Mouse (Mus musculus): ENCODE measurements around the gene Oas2. TPM values are rescaled to one million over a fixed set of nuclear protein-coding genes. Genes with fewer than 3 reads are reported as not detected.

The Oas2 gene
- polyA plus RNA-seq, 1 experiment from 2014 or later = 0.11 TPM

- Histone ChIP-seq H3K4me3 (no peak overlapping the region), H3K27ac (ENCODE audit: poor library complexity, severe bottlenecking) (no peak overlapping the region), H3K9me3 (replicated peaks) (no peaks in the 10 kb centered on the region), H3K9ac (no peak overlapping the region), H3K36me3 (no peaks in the 10 kb centered on the region), H3K4me1 (replicated peaks) (no peaks in the 10 kb centered on the region), H3K4me2 (no peak overlapping the region), H3K27me3 (replicated peaks) (peaks cover 7% of the 10 kb centered on the region; the same call in 1 of the 2 replicates)
- no peak for ATAC-seq (ENCODE audit: insufficient number of reproducible peaks, low FRiP score)
- 54% methylated on average over 1 of the region's 1 CpGs for WGBS
These were observed 16.9 kb downstream of the Oas2 start for GRCm38 (mm10) chr5:120732740-120733139.

DNA sequence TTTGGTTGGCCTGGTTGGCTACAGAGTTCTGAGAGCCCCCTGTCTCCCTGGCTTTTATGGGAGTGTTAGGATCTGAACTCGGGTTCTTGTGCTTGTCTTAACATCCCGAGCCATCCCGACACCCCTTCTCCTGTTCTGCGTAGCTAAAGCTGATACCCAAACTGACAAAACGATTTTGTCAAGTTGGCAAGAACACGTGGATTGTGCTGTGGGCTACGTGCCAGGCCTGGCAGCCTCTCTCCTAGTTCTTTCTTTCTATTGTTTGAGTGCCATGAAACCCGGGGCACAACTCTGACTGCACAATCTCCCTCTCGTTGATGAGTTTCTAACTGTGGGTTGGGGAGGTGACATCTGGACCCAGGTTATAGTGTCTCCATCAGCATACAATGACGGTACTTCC lies 20.3 kb downstream of the Oas2 start:
- H3K27ac ChIP-seq (ENCODE audit: poor library complexity, severe bottlenecking) = no peak overlapping the region
- no peaks in the 10 kb centered on the region for H3K36me3 ChIP-seq
- H3K4me2 ChIP-seq = no peak overlapping the region
- H3K9ac ChIP-seq = no peak overlapping the region
- no peaks in the 10 kb centered on the region for H3K4me1 ChIP-seq (replicated peaks)
- WGBS = 74% methylated on average over 10 of the region's 10 CpGs
- no peak overlapping the region for H3K4me3 ChIP-seq
- ATAC-seq (ENCODE audit: insufficient number of reproducible peaks, low FRiP score) = no peak
- peaks cover 7% of the 10 kb centered on the region; the same call in 1 of the 2 replicates for H3K27me3 ChIP-seq (replicated peaks)
- no peaks in the 10 kb centered on the region for H3K9me3 ChIP-seq (replicated peaks)

GRCm38 (mm10) chr5:120725811-120726455 lies 23.7 kb downstream of the Oas2 start:
- H3K9ac ChIP-seq = no peak overlapping the region
- H3K4me2 ChIP-seq = no peak overlapping the region
- H3K4me1 ChIP-seq (replicated peaks) = no peaks in the 10 kb centered on the region
- H3K27me3 ChIP-seq (replicated peaks) = peaks cover 17% of the 10 kb centered on the region; the same call in 1 of the 2 replicates
- H3K36me3 ChIP-seq = no peaks in the 10 kb centered on the region
- H3K9me3 ChIP-seq (replicated peaks) = no peaks in the 10 kb centered on the region
- no peak for ATAC-seq (ENCODE audit: insufficient number of reproducible peaks, low FRiP score)
- no peak overlapping the region for H3K4me3 ChIP-seq
- H3K27ac ChIP-seq (ENCODE audit: poor library complexity, severe bottlenecking) = no peak overlapping the region
- 63% methylated on average over 12 of the region's 12 CpGs for WGBS

GRCm38 (mm10) chr5:120721005-120721404 lies 28.6 kb downstream of the Oas2 start:
- H3K4me1 ChIP-seq (replicated peaks) = no peaks in the 10 kb centered on the region
- H3K36me3 ChIP-seq = no peaks in the 10 kb centered on the region
- WGBS = 51% methylated on average over 7 of the region's 7 CpGs
- H3K9me3 ChIP-seq (replicated peaks) = peaks cover 7% of the 10 kb centered on the region; the same call in 1 of the 2 replicates
- H3K9ac ChIP-seq = no peak overlapping the region
- H3K27ac ChIP-seq (ENCODE audit: poor library complexity, severe bottlenecking) = no peak overlapping the region
- no peak overlapping the region for H3K4me3 ChIP-seq
- no peak for ATAC-seq (ENCODE audit: insufficient number of reproducible peaks, low FRiP score)
- peaks cover 18% of the 10 kb centered on the region for H3K27me3 ChIP-seq (replicated peaks)
- H3K4me2 ChIP-seq = no peak overlapping the region

- WGBS = 55% methylated on average over 15 of the region's 15 CpGs
- Histone ChIP-seq H3K4me2 (no peak overlapping the region), H3K36me3 (no peaks in the 10 kb centered on the region), H3K27ac (ENCODE audit: poor library complexity, severe bottlenecking) (no peak overlapping the region), H3K4me3 (no peak overlapping the region), H3K9ac (no peak overlapping the region), H3K27me3 (replicated peaks) (peaks cover 35% of the 10 kb centered on the region), H3K4me1 (replicated peaks) (no peaks in the 10 kb centered on the region), H3K9me3 (replicated peaks) (peaks cover 7% of the 10 kb centered on the region; the same call in 1 of the 2 replicates)
- no peak for ATAC-seq (ENCODE audit: insufficient number of reproducible peaks, low FRiP score)
These were observed 30.9 kb downstream of the Oas2 start for GRCm38 (mm10) chr5:120718600-120719378.

- Histone ChIP-seq H3K9me3 (replicated peaks) (peaks cover 7% of the 10 kb centered on the region; the same call in 1 of the 2 replicates), H3K4me2 (no peak overlapping the region), H3K27ac (ENCODE audit: poor library complexity, severe bottlenecking) (no peak overlapping the region), H3K4me3 (no peak overlapping the region), H3K36me3 (no peaks in the 10 kb centered on the region), H3K27me3 (replicated peaks) (peaks cover 44% of the 10 kb centered on the region), H3K4me1 (replicated peaks) (no peaks in the 10 kb centered on the region), H3K9ac (no peak overlapping the region)
- WGBS = 67% methylated on average over 10 of the region's 10 CpGs
- no peak for ATAC-seq (ENCODE audit: insufficient number of reproducible peaks, low FRiP score)
These were observed 32.5 kb downstream of the Oas2 start for GRCm38 (mm10) chr5:120717136-120717535.

DNA sequence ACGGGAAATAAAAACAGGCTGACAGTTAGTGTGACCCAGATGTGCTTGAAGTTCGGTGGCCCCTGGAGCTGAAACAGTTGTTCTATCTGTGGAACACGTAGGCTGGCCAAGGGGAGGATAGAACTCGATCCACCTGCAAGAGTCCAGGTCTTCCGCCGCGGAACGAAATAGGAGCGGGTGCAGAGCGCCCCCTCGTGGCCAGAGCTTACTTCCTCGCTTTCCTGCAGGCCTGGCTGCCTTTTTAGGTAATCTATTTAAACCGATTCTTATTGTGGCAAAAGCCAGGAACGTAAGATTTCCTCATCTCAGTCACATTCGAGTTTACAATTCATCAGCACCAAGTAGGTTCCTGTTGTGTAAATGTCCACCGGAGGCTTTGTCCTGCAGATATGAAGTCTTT lies 35.3 kb downstream of the Oas2 start:
- 4% methylated on average over 16 of the region's 16 CpGs for WGBS
- no peak overlapping the region for H3K9ac ChIP-seq
- H3K4me1 ChIP-seq (replicated peaks) = peaks cover 17% of the 10 kb centered on the region
- H3K9me3 ChIP-seq (replicated peaks) = no peaks in the 10 kb centered on the region; the same call in 1 of the 2 replicates
- no peak overlapping the region for H3K4me3 ChIP-seq
- H3K4me2 ChIP-seq = peak overlapping the region; percentile 31; the same call in 1 of the 2 replicates
- no peak overlapping the region for H3K27ac ChIP-seq (ENCODE audit: poor library complexity, severe bottlenecking)
- no peaks in the 10 kb centered on the region for H3K36me3 ChIP-seq
- ATAC-seq (ENCODE audit: insufficient number of reproducible peaks, low FRiP score) = no peak
- H3K27me3 ChIP-seq (replicated peaks) = peaks cover 72% of the 10 kb centered on the region

DNA sequence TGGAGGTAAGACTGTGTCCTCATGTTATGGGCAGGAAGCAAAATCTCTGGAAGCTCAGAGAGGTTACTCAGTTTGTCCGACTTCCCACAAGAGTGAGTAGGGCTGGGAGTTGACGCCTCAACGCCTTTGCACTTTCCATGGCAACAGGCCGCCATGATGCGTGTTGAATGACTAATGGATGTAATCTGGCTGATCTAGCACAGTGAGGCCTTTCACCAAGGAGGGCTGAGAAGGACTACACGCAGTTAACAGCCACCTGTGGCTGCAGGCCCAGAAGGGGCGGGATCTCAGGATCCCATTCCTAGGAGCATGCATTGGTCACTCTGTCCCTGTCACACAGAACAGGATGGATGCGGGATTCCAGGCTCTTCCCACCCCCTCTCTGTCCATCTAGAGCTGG lies 36.9 kb downstream of the Oas2 start:
- no peak overlapping the region for H3K9ac ChIP-seq
- no peak for ATAC-seq (ENCODE audit: insufficient number of reproducible peaks, low FRiP score)
- no peak overlapping the region for H3K4me3 ChIP-seq
- H3K27me3 ChIP-seq (replicated peaks) = peaks cover 88% of the 10 kb centered on the region
- no peaks in the 10 kb centered on the region for H3K9me3 ChIP-seq (replicated peaks)
- H3K27ac ChIP-seq (ENCODE audit: poor library complexity, severe bottlenecking) = no peak overlapping the region
- peaks cover 17% of the 10 kb centered on the region for H3K4me1 ChIP-seq (replicated peaks)
- no peak overlapping the region for H3K4me2 ChIP-seq
- WGBS = 64% methylated on average over 8 of the region's 8 CpGs
- H3K36me3 ChIP-seq = no peaks in the 10 kb centered on the region

GRCm38 (mm10) chr5:120711827-120712226 lies 37.8 kb downstream of the Oas2 start, which contains the start of gene Dtx1:
Gene Dtx1 (minus strand): TSS chr5:120711927.
- WGBS = 32% methylated on average over 3 of the region's 3 CpGs
- Histone ChIP-seq H3K9ac (peak within 1 kb of the TSS; percentile 59), H3K9me3 (replicated peaks) (no peaks in the 10 kb centered on the region), H3K27me3 (replicated peaks) (peaks cover 97% of the 10 kb centered on the region), H3K4me2 (peak within 1 kb of the TSS; percentile 76), H3K36me3 (no peaks in the 10 kb centered on the region), H3K27ac (ENCODE audit: poor library complexity, severe bottlenecking) (no peak within 1 kb of the TSS), H3K4me1 (replicated peaks) (peaks cover 17% of the 10 kb centered on the region), H3K4me3 (peak within 1 kb of the TSS; percentile 45)
- ATAC-seq (ENCODE audit: insufficient number of reproducible peaks, low FRiP score) = no peak

DNA sequence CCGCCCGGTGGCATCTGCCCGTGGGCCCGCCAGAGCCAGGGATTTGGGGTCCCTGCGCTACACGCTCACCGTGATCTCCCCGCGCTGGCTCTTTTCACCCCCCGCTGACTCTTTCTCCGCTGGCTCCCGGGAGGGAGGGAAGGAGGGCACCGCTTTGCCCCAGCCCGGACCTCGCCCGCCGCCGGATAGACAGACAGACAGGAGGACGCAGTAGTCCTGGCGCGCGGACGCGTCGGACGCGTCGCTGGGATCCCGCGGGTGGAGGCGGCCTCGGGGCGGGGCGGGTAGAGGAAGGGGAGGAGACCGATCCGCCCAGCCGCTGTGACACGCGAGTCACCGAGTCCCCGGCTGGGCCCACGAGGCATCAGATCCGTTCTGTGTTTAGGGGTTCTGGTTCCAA lies 38.2 kb downstream of the Oas2 start:
- Histone ChIP-seq H3K9me3 (replicated peaks) (no peaks in the 10 kb centered on the region), H3K4me1 (replicated peaks) (peaks cover 19% of the 10 kb centered on the region), H3K36me3 (no peaks in the 10 kb centered on the region), H3K4me2 (peak overlapping the region; percentile 76), H3K27me3 (replicated peaks) (peaks cover 97% of the 10 kb centered on the region), H3K27ac (ENCODE audit: poor library complexity, severe bottlenecking) (no peak overlapping the region), H3K9ac (peak overlapping the region; percentile 59; the same call in 1 of the 2 replicates), H3K4me3 (peak overlapping the region; percentile 45)
- 1% methylated on average over 42 of the region's 43 CpGs for WGBS
- ATAC-seq (ENCODE audit: insufficient number of reproducible peaks, low FRiP score) = no peak

DNA sequence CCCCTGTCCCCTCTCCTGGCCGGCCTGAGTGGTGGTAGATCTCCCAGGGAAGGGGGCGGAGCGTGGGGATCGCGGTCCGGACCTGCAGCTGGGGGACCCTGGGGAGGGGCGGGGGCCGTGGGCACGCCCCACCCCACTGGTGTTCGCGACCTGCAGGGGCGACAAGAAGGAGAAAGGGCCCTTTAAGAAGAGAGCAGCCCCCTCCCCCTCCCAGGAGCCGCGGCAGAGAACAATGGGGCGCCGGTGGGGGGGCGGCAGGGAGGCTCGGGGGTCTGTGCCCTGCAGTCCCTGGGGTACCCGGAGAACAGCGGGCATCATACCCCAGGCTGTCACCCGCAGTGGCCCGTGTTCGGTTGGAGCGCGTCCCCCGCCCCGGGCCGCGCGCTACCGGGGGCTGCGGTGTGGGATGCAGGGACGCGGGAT lies 38.8 kb downstream of the Oas2 start:
- Histone ChIP-seq H3K27ac (ENCODE audit: poor library complexity, severe bottlenecking) (no peak overlapping the region), H3K9ac (peak overlapping the region; percentile 59), H3K36me3 (no peaks in the 10 kb centered on the region), H3K9me3 (replicated peaks) (no peaks in the 10 kb centered on the region), H3K4me3 (peak overlapping the region; percentile 45), H3K4me2 (peak overlapping the region; percentile 76), H3K4me1 (replicated peaks) (peaks cover 20% of the 10 kb centered on the region), H3K27me3 (replicated peaks) (peaks cover 99% of the 10 kb centered on the region)
- WGBS = 3% methylated on average over 27 of the region's 34 CpGs
- ATAC-seq (ENCODE audit: insufficient number of reproducible peaks, low FRiP score) = peak; percentile 23; the same call in 1 of the 2 replicates
